Mouse (Mus musculus): Measurements from ENCODE around the gene Rbbp6.

The Rbbp6 gene

DNA sequence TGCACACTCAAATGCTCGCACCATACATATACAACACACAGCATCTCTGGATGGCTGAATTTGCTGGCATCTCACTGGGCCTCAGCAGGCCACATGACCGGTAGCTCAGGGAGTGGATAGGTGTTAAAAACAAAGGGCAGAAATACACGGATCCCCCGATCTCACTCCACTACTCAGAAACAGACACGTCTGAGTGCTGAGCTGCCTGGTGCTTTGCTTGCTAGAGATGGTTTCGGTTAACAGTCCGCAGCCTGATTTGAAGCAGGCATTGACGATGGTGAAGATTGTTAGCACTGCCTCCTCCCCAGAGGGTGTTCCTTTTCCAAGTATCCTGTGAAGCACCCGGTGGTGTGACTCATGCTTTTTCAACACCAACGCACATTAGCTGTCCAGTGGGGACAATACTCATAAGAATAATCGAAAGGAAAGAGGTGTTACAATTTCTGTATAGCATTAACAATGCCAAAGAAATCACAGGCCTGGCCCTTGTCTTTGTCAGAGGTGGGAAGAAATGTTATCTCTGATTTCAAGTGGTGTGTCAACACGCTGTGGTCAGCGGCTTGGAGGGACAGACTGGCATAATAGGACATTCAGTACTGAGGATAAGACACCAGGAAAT lies 81.1 kb downstream of the Rbbp6 start:
- DNase-seq (ENCODE audit: extremely low read depth, low read depth, low spot score) = peak; percentile 4

Data from fat pad, adult 2 months (tissue).